Mouse (Mus musculus): ENCODE results near the gene Dexi. TPM values are rescaled to one million over a fixed set of nuclear protein-coding genes. Genes with fewer than 3 reads are reported as not detected.

Gene Dexi
- total RNA-seq, 2 experiments from 2014 or later, result 43.5 to 50.3 TPM

DNA sequence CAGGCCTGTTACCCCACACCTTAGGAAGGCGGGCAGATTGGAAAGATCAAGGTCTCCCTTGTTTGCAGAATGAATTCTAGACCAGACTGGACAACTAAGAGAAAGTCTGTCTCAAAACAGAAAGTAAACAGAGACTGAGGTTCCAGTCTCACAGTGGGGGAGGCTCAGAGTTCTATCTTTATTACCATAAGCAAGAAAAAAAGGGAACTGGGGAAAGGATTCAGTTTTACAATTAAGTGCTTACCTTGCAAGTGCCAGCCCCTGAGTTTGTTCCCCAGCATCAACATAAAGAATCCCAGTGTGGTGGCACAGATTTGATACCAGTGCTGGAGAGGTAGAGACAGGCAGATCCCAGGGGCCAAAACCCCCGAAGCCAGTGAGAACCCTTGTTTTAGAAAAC is 66.9 kb downstream of the Dexi start:
- intact Hi-C loops (cut with DNase I), result no loop called here
- no peak for DNase-seq (ENCODE audit: low spot score in 2 of 2)

DNA sequence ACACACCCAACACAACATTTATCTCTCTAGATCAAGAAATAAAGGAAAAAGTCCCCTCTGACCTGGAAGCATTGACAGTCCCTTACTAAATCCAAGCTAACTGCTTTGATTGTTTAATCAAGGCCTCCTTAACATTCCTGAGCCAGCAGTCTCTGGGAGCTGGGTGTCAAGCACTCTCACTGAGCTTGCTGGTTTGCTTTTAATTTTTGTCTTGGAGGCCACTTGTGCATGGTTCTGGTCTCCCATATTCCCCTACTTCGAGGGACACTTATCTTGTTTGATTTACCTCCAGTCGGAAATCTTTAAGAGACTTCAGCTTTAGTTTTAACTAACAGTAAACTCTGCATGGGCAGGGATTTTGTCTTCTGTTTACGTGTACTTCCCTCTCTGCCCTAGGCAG is 67.9 kb downstream of the Dexi start:
- intact Hi-C loops (cut with DNase I), result no loop called here
- DNase-seq (ENCODE audit: low spot score in 2 of 2), result no peak

DNA sequence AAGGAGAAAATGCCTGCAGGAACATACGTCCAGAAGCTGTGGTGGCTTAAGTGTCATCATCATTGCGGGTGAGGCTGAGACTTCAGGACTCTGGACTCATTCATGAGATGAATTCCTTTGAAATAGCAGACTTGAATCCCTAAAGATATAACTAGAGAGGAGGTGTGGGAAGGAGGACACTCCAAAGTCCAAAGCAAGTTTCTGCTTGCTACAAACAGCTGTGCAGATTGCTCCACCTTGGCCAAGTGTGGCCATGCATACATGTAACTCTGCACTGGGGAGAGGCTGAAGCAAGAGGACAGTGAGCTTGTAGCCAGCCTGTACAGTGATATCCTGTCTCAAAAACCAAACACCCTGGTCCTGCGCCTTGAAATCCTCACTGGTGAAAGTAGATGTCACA is 70.9 kb downstream of the Dexi start:
- no peak for DNase-seq (ENCODE audit: low spot score in 2 of 2)
- intact Hi-C loops (cut with DNase I), result no loop called here

DNA sequence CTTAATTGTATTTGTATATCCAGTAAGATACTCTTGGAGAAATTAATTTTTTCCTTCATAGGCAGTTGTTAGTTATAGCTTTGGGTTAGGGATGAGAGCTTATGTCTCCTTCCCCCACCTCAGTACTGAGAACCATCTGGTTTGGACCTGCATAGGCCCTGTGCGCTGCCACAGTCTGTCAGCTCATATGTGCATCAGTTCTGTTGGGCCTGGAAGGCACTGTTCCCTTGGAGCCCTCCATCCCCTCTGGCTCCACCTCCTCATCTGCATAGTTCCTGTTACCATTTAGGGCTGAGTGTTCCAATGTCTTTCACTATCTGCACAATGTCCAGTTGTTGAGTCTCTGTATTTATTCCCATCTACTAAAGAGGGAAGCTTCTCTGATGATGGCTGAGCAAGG is 74.7 kb downstream of the Dexi start:
- DNase-seq (ENCODE audit: low spot score in 2 of 2), result no peak
- intact Hi-C loops (cut with DNase I), result no loop called here

DNA sequence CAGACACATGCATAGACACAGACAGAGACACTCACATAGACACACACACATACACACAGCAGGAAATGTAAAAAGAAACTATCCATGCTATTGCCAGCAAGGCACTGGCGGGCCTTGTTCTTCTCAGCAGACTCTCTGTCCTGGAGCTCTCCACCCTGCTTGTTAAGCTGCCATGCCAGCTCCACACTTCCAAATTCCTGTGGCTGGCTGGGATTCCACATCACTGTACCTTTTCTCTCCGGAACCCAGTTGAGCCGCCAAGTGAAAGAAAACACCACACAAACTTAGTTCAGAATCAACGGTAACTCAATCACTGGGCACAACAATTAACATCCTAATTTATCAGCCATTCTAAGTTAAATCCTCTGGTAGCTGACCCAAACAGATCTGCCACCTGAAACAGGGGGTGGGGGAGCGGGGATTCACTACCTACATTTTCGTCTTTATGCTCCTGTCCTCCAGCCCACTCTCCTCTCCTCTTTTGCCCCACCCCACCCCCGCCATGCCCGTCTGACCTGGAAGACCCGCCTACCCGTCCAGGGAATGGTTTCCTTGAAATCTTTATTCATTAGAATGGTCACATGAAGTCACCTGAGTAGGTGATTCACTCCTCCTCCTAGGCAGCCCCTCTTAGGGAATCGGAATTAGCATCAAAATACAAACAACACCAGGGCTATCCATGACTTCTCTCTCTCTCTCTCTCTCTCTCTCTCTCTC is 75.3 kb downstream of the Dexi start:
- no peak for DNase-seq (ENCODE audit: low spot score in 2 of 2)

DNA sequence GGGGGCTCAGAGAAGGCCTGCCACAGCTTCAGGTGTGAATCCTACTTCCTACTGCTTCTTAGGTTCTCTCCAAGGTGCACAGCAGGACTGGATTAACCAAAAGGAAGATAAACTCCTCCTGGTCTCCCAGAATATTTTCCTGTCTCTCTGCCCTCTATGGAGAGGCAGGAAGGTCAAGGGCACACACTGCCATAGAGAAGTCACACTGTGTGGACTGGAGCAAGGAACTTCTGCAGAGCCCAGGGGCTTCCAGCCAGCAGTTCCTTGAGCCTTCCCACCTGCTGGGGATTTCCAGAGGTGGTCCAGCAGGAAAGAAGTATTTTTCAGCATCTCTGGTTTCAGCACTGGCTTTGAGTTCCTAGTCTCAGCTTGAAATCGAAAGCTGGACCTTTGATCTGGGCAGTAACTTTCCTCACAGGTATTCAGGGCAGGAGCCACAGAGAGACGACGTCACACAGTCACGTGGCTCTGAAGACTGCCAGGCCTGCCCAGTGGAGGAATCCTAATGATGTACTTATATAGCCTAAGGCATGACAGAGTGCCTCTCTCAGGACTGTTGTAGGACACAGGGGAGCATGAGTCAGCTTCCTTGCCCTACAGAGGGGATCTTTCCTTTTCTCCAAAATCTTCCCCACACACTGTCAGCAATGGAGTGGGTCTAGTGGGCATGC is 77.7 kb downstream of the Dexi start:
- no peak for DNase-seq (ENCODE audit: low spot score in 2 of 2)
- intact Hi-C loops (cut with DNase I), result no loop called here

More for the DNA sequence above, 75.3 kb downstream of the Dexi start:
- intact Hi-C loops (cut with DNase I), result no loop called here

DNA sequence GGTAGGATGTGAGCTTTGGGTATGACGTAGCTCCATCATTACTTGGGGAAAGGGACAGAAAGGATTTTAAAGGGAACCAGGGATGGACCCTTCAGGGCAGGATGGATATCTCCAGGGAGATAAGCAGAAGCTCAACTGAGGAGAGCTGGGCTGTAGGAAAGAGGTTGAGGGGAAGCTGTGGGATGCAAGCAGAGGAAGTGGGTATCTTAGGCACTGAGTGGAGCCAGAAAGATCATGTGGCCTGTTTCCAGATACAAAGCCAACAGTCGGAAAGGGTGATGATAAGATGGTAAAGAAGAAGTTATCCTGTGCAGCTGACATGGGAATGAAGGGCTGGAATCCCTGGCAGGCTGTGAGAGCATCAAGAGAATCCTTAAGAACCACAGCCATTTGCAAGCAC is 81.7 kb downstream of the Dexi start:
- no peak for DNase-seq (ENCODE audit: low spot score in 2 of 2)
- intact Hi-C loops (cut with DNase I), result no loop called here

DNA sequence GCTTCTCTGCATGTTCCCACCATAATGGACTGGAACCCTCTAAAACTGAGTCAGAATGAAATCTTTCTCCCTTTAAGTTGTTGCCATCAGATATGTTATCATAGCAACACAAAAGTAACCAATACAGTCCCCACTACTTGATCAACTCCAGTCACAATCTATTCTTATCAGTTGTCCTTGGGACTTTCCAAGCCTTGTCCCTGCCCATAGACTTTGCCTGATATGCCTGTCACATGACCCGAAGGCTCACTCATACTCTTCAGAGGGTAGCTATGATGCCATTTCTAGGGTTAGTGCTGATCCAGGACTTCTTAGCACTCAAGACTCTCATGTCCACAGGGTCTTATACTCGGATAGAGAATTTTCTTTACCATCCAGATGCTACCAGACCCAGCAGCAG is 82.7 kb downstream of the Dexi start:
- intact Hi-C loops (cut with DNase I), result no loop called here
- DNase-seq (ENCODE audit: low spot score in 2 of 2), result no peak

DNA sequence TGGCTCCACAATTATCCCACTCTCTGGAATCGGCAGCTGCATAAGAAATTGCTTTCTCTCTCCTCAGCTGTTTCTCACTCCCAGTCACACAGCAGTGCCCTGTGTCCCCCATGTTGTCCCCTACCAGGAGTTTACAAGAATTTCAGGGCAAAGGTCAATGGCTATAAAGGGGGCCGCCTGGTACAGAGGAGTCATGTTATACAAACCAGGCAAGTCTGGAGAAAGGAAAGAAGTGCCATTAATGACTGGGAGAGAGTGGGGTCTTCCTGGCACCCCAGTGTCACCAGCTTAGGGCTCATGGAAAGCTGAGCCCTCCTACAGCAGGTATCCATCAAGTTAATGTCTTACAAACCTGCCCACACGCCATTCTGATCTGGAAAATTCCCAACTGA is 88.3 kb downstream of the Dexi start:
- DNase-seq (ENCODE audit: low spot score in 2 of 2), result no peak
- intact Hi-C loops (cut with DNase I), result no loop called here

DNA sequence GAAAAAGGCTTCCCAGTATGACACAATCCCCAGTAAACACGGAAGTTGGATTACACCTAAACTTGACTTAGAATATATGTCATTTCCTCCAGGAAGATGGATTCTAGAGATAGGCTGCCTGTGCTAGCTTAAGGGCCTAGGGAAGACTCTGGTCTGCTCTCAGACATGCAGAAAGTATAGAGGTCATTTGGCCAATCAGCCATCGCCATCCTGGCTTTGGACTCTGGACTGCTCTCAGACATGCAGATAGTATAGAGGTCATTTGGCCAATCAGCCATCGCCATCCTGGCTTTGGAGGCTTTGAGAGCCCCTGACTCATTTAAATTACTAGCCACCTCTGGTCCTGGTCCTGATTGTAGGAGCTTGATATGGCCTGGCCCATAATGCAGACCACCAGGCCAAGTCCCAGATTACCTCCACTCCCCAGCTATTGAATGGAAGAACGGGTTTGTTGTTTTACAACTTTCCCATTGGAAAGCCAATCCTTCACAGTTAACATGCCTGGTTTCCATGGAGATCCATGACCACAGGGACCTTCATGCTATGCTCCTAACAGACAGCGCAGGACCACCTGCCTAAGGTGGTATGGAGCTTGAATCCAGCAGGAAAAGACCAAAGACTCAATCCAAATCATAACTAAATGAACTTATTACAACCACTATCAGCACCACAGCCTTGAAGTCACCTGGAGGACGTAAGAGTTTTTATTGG is 88.8 kb downstream of the Dexi start:
- intact Hi-C loops (cut with DNase I), result no loop called here
- no peak for DNase-seq (ENCODE audit: low spot score in 2 of 2)

Other genes with a start within 250 kb of the Dexi start
- 10 to 100 TPM; 19.8 to 22.7 TPM for gene Emp2, start 229.1 kb downstream of the Dexi start, total RNA-seq (2021)
- 1 to 10 TPM; 4.1 to 6.5 TPM for gene Tekt5, start 147.6 kb downstream of the Dexi start, total RNA-seq (2021)
- 10 to 100 TPM; 17.2 to 17.8 TPM for gene Nubp1, start 131.1 kb downstream of the Dexi start, total RNA-seq (2021)
- 10 to 100 TPM; 33.6 to 36.0 TPM for gene Tvp23a, start 95.7 kb downstream of the Dexi start, total RNA-seq (2021)
- under 1 TPM in 1 of 2 experiments, not detected in 1; 0.04 TPM for gene Ciita, start 63.0 kb downstream of the Dexi start, total RNA-seq (2021)
- gene Clec16a, start 2.3 kb upstream of the Dexi start, total RNA-seq (2021), result 10 to 100 TPM; 74.1 to 76.7 TPM
- 1 to 10 TPM; 1.3 TPM for gene Socs1, start 242.5 kb upstream of the Dexi start, total RNA-seq (2021)
- gene Tnp2, start 245.6 kb upstream of the Dexi start, total RNA-seq (2021), result not detected
- not detected for gene Prm3, start 247.9 kb upstream of the Dexi start, total RNA-seq (2021)